Mouse (Mus musculus) embryonic facial prominence, embryonic 11.5 days (tissue): ENCODE data around the gene Acod1. TPM values are rescaled to one million over a fixed set of nuclear protein-coding genes. Genes with fewer than 3 reads are reported as not detected.

Experiments
- ATAC-seq: fragments of 200-750 bp; cut with Nextera tagmentation; replicated peaks from 2 replicates; pipeline ENCODE4 v1.8.0; 2017; ENCODE audit warnings: low read depth; ENCODE audit not compliant: insufficient number of reproducible peaks, low FRiP score, low TSS enrichment
- DNase-seq: peaks from one replicate; pipeline ENCODE4 v3.0.0-alpha.2; 2015; ENCODE audit warnings: low spot score
- H3K27ac ChIP-seq: fragments of 300-500 bp; sonication (generic); replicated peaks from 2 replicates; pipeline ENCODE4 v1.5.1; 2014; ENCODE audit warnings: mild to moderate bottlenecking, low read depth, low read length, control low read depth
- H3K27me3 ChIP-seq: fragments of 300-500 bp; sonication (generic); 2 replicates; pipeline ENCODE4 v1.6.1; 2014; ENCODE audit warnings: mild to moderate bottlenecking, low read length, moderate library complexity, mixed read lengths; ENCODE audit not compliant: control insufficient read depth, insufficient read depth
- H3K36me3 ChIP-seq: fragments of 300-500 bp; sonication (generic); replicated peaks from 2 replicates; pipeline ENCODE4 v1.6.1; 2014; ENCODE audit warnings: low read depth, mild to moderate bottlenecking, low read length, moderate library complexity, mixed read lengths; ENCODE audit not compliant: control insufficient read depth, insufficient read depth
- H3K4me1 ChIP-seq: fragments of 300-500 bp; sonication (generic); 2 replicates; pipeline ENCODE4 v1.6.1; 2014; ENCODE audit warnings: low read length, mixed read lengths; ENCODE audit not compliant: control insufficient read depth, insufficient read depth
- H3K4me2 ChIP-seq: fragments of 300-500 bp; sonication (generic); 2 replicates; pipeline ENCODE4 v1.6.1; 2014; ENCODE audit warnings: low read depth, mild to moderate bottlenecking, control low read depth, low read length, moderate library complexity
- H3K4me3 ChIP-seq: fragments of 300-500 bp; sonication (generic); 2 replicates; pipeline ENCODE4 v1.5.1; 2014; ENCODE audit warnings: low read depth, low read length, control low read depth
- H3K9ac ChIP-seq: fragments of 300-500 bp; sonication (generic); replicated peaks from 2 replicates; pipeline ENCODE4 v1.6.1; 2014; ENCODE audit warnings: mild to moderate bottlenecking, control low read depth, low read length
- H3K9me3 ChIP-seq: fragments of 300-500 bp; sonication (generic); replicated peaks from 2 replicates; pipeline ENCODE4 v1.6.1; 2016; ENCODE audit warnings: mild to moderate bottlenecking, low read length, inconsistent platforms, mixed read lengths; ENCODE audit not compliant: control insufficient read depth
- WGBS: fragments of 180-500 bp; shearing (Covaris S2); extraction: QIAGEN DNeasy Blood & Tissue Kit; methylation state at CpG from one replicate; pipeline ENCODE4 v1.1.7; 2014; 5-methylcytosine and 5-hydroxymethylcytosine counted together
- polyA plus RNA-seq: library from polyadenylated mRNA; unstranded; fragments of >200 nt; fragmentation: Nextera tagmentation; extraction: Ambion mirVana; gene quantifications from 2 replicates; pipeline ENCODE4 v1.2.1, GENCODE M21; 2014

Acod1 gene
- polyA plus RNA-seq, 1 experiment from 2014 or later: not detected

DNA sequence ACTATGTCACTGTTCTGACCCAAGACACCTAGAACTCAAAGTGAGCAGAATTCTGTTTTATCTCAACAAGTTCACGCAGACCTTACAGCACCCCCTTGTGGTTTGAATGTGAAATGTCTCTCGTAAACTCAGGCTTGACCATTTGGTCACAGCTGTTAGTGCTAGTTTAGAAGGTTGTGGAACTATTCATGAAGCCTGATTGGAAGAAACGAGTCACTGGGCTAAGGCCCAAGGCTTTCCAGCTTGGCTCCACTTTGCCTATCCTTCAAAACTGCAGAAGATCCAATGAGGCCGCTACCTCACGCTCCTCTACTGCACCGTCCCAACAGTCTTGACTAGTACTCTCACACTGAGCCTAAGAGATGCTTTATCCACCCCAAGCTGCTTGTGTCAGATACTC, 41.8 kb downstream of the Acod1 start:
- Histone ChIP-seq H3K27me3 (no peaks in the 10 kb centered on the region), H3K9ac (no peak overlapping the region), H3K9me3 (no peaks in the 10 kb centered on the region), H3K36me3 (peaks cover 2% of the 10 kb centered on the region; the same call in 1 of the 2 replicates), H3K27ac (no peak overlapping the region), H3K4me2 (no peak overlapping the region), H3K4me1 (no peaks in the 10 kb centered on the region), H3K4me3 (no peak overlapping the region)
- ATAC-seq (no peak), DNase-seq (peak; percentile 68)
- 79% methylated on average over 6 of the region's 6 CpGs for WGBS

GRCm38 (mm10) chr14:103093236-103093635, 46.5 kb downstream of the Acod1 start:
- 95% methylated on average over 3 of the region's 3 CpGs for WGBS
- ATAC-seq (no peak), DNase-seq (no peak)
- Histone ChIP-seq H3K27me3 (no peaks in the 10 kb centered on the region), H3K9ac (no peak overlapping the region), H3K9me3 (no peaks in the 10 kb centered on the region), H3K27ac (no peak overlapping the region), H3K36me3 (peaks cover 2% of the 10 kb centered on the region; the same call in 1 of the 2 replicates), H3K4me1 (no peaks in the 10 kb centered on the region), H3K4me2 (no peak overlapping the region), H3K4me3 (no peak overlapping the region)

DNA sequence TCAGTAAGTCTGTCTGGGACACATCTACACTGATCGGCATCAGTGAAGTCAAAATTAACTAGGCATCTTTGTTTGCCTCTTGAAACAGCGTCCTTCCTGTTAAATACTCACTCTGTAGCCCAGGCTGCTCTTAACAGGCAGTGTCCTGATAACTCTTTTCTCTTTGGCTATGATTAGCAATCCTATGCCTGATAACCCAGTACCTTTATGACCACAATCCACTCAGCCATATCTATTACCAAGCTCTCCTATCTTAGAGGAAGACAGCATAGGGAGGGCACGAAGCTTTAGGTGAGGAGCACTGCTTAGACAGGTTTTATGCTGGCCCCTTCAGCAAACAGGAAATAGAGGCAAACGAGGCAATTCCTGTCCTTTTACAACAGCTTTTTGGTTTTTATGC, 46.9 kb downstream of the Acod1 start:
- DNase-seq: no peak
- Histone ChIP-seq H3K4me3 (no peak overlapping the region), H3K36me3 (peaks cover 2% of the 10 kb centered on the region; the same call in 1 of the 2 replicates), H3K4me2 (no peak overlapping the region), H3K9me3 (no peaks in the 10 kb centered on the region), H3K27ac (no peak overlapping the region), H3K4me1 (no peaks in the 10 kb centered on the region), H3K9ac (no peak overlapping the region), H3K27me3 (no peaks in the 10 kb centered on the region)
- ATAC-seq: no peak
- 73% methylated on average over 4 of the region's 4 CpGs for WGBS

- Histone ChIP-seq H3K9me3 (no peaks in the 10 kb centered on the region), H3K4me3 (no peak overlapping the region), H3K4me1 (no peaks in the 10 kb centered on the region), H3K36me3 (peaks cover 2% of the 10 kb centered on the region; the same call in 1 of the 2 replicates), H3K4me2 (no peak overlapping the region), H3K9ac (no peak overlapping the region), H3K27me3 (no peaks in the 10 kb centered on the region), H3K27ac (no peak overlapping the region)
- no peak for ATAC-seq
- 93% methylated on average over 8 of the region's 8 CpGs for WGBS
- no peak for DNase-seq
These were observed 48.3 kb downstream of the Acod1 start for GRCm38 (mm10) chr14:103095036-103095435.

GRCm38 (mm10) chr14:103095826-103096225, 49.0 kb downstream of the Acod1 start:
- peaks cover under 1% of the 10 kb centered on the region; the same call in 1 of the 2 replicates for H3K36me3 ChIP-seq
- no peak overlapping the region for H3K4me2 ChIP-seq
- no peak overlapping the region for H3K27ac ChIP-seq
- H3K4me3 ChIP-seq: no peak overlapping the region
- no peaks in the 10 kb centered on the region for H3K9me3 ChIP-seq
- no peaks in the 10 kb centered on the region for H3K27me3 ChIP-seq
- 92% methylated on average over 8 of the region's 8 CpGs for WGBS
- no peak overlapping the region for H3K9ac ChIP-seq
- no peaks in the 10 kb centered on the region for H3K4me1 ChIP-seq
- no peak for DNase-seq
- ATAC-seq: no peak

DNA sequence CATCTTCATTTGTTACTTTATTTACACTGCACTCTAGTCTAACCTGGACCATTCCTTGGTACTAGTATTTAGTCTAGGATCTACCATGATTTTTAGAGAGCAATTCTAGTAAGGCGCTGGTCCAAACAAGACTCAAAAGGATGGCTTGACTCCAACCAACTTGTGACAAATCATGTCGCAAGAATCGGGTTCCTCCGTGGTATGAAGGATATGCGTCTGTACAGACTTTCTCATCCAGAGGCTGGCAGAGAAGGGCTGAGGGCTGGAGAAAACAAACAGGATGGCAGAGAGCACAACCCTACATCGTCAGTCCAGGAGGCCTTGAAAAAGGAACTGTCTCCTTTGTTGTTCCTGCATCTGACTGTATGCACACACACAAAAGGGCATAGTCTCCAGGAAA, 49.8 kb downstream of the Acod1 start:
- no peak for ATAC-seq
- WGBS: 86% methylated on average over 6 of the region's 6 CpGs
- no peaks in the 10 kb centered on the region; the same call in 1 of the 2 replicates for H3K36me3 ChIP-seq

DNA sequence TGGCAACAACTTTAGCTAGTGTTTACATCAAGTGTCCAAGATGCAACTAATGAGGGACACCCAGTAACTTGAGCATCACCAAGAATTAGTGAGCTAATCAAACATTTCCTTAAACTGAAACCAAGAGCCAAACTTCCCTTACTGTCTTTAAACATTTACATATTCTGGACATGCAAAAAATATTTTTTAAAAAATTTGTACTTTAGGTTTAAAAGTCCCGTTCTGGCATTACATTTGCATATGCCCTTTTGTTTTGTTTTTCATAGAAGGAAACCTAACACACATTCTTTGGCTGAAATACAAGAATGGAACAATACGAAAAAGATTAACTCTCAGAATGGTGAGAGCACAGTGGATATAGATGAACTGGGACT, 51.4 kb downstream of the Acod1 start:
- Histone ChIP-seq H3K9me3 (no peaks in the 10 kb centered on the region), H3K4me3 (peak overlapping the region; percentile 54), H3K36me3 (no peaks in the 10 kb centered on the region; the same call in 1 of the 2 replicates), H3K4me1 (no peaks in the 10 kb centered on the region), H3K27ac (no peak overlapping the region), H3K9ac (peak overlapping the region; percentile 96), H3K4me2 (peak overlapping the region; percentile 54), H3K27me3 (no peaks in the 10 kb centered on the region)
- DNase-seq: no peak
- WGBS: 3% methylated on average over 2 of the region's 2 CpGs
- ATAC-seq: no peak

More for the DNA sequence above, 49.8 kb downstream of the Acod1 start:
- no peak overlapping the region for H3K4me2 ChIP-seq
- H3K27me3 ChIP-seq: no peaks in the 10 kb centered on the region
- H3K4me1 ChIP-seq: no peaks in the 10 kb centered on the region
- no peaks in the 10 kb centered on the region for H3K9me3 ChIP-seq
- DNase-seq: no peak
- H3K9ac ChIP-seq: no peak overlapping the region
- no peak overlapping the region for H3K4me3 ChIP-seq
- no peak overlapping the region for H3K27ac ChIP-seq

DNA sequence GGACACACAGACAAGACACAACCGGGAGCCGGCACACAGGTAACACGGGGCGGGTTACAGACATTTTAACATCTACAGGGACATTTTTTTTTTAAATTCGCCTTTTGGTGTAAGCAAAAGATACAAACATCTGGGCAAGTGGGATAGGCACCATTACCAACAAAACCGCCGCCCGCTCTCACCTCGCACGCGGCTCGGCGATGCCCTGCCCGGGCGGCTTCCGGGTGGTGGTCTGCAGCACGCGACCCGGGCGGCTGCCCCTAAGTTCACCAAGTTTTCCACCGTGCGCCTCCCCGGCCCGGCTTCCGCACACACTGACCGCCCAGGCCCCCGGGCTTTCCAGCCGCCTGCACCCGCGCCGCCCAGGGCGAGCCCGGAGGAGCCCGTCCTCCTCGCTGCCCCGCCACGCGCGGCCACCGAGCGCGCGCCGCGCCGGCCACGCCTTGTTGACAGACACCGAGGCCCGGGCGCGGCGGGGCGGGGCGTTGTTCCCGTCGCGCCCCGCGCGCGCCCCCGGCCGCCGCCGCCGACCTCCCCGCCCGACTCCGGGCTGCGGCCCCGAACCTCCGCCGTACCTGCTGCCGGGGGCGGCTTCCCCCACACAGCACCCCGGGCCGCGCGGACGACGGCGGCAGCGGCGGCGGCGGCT, 51.9 kb downstream of the Acod1 start:
- peak overlapping the region; percentile 54 for H3K4me2 ChIP-seq
- peak overlapping the region; percentile 54 for H3K4me3 ChIP-seq
- H3K4me1 ChIP-seq: no peaks in the 10 kb centered on the region
- no peaks in the 10 kb centered on the region for H3K27me3 ChIP-seq
- WGBS: under 1% methylated on average over 40 of the region's 86 CpGs
- H3K9me3 ChIP-seq: no peaks in the 10 kb centered on the region
- no peaks in the 10 kb centered on the region; the same call in 1 of the 2 replicates for H3K36me3 ChIP-seq
- H3K27ac ChIP-seq: peak overlapping the region; percentile 93
- DNase-seq: peak; percentile 87
- H3K9ac ChIP-seq: peak overlapping the region; percentile 96
- peak; percentile 74 for ATAC-seq
